Mouse (Mus musculus): ENCODE data around the gene Syngr2.

DNA sequence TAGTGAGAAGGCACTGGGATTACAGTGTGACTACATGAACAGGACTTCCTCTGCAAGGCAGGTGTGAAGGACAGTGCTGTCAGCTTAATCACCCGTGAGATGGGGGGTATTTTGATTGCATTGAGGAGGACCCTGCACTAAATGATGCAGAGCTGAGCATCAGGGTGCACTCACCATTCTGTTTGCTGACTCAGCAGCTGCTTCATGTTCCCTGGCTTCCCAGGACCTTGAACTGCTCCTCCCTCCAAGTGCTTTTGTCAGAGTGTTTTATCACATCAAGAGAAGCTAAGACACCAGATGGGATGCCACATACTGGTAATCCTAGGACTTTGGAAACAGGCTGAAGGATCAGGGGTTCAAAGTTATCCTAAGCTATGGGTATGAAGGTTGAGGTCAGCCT is 46.5 kb downstream of the Syngr2 start:
- no peak for TF ChIP-seq CTCF (IDR thresholded peaks at IDR 0.05; ENCODE audit: low read depth)
- no peak for TF ChIP-seq EP300 (IDR thresholded peaks at IDR 0.05; ENCODE audit: low read depth)
